Mouse (Mus musculus) myocyte (in vitro differentiated cells): ENCODE measurements at regions not wholly inside any gene's neighbourhood (a gene's known extent, or its start where the extent isn't known, plus 50 kb on each side); places are given as distances from the start of the nearest gene placed in this dataset.

Experiments
- CEBPB ChIP-seq: IDR thresholded peaks from 2 replicates; pipeline ENCODE4 v1.6.1; 2011; ENCODE audit warnings: mild to moderate bottlenecking, moderate library complexity; ENCODE audit not compliant: poor library complexity, insufficient read depth, severe bottlenecking
- MAX ChIP-seq: IDR thresholded peaks from one replicate; pipeline ENCODE4 v1.6.1; 2011; ENCODE audit warnings: low read depth, mild to moderate bottlenecking, control low read depth
- POLR2A ChIP-seq: IDR thresholded peaks from one replicate; pipeline ENCODE4 v1.6.1; 2011; ENCODE audit warnings: low read depth, mild to moderate bottlenecking, control low read depth, moderate library complexity; ENCODE audit not compliant: insufficient read length
- POLR2AphosphoS2 ChIP-seq: IDR thresholded peaks from one replicate; pipeline ENCODE4 v1.6.1; 2011; ENCODE audit warnings: low read depth, control low read depth; ENCODE audit not compliant: insufficient read length
- TCF3 ChIP-seq: IDR thresholded peaks from one replicate; pipeline ENCODE4 v1.6.1; 2011; ENCODE audit warnings: low read depth, control low read depth; ENCODE audit not compliant: insufficient read length
- USF1 ChIP-seq: IDR thresholded peaks from one replicate; pipeline ENCODE4 v1.6.1; 2011; ENCODE audit warnings: low read depth, mild to moderate bottlenecking, control low read depth, moderate library complexity

- TF ChIP-seq POLR2AphosphoS2 (no peak), POLR2A (no peak), USF1 (no peak), TCF3 (no peak), CEBPB (no peak), MAX (no peak)
Measured at GRCm38 (mm10) chr7:138468436-138468835, 70.9 kb upstream of the Tcerg1l start.
